Mouse (Mus musculus): ENCODE results near the gene Ssty2.
"Not testable (repeated sequence)": the region's sequence is repeated elsewhere in the genome, so short reads cannot be mapped to it uniquely, and the experiment has no call there.

Gene Ssty2

GRCm38 (mm10) chrY:67047972-67048371 lies at the start of gene Ssty2:
TSS of gene Ssty2 (minus strand) at chrY:67048072.
- not testable (repeated sequence) for DNase-seq (ENCODE audit: low spot score)

Measured in retina, embryonic 14.5 days (tissue).